Mouse (Mus musculus) MEL (cell line): Measurements from ENCODE around the gene Kbtbd12. TPM values are rescaled to one million over a fixed set of nuclear protein-coding genes. Genes with fewer than 3 reads are reported as not detected.

Source experiments
- DNase-seq: peaks from one replicate; pipeline ENCODE4 v3.0.0; 2011; ENCODE audit warnings: low read depth, low spot score
- H3K27ac ChIP-seq: 2 replicates; pipeline ENCODE4 v1.5.1; 2012; ENCODE audit warnings: low read depth, mild to moderate bottlenecking, control low read depth, low read length, moderate library complexity; ENCODE audit not compliant: control insufficient read depth
- H3K27me3 ChIP-seq, 2 experiments: fragments of 150-350 bp in 1 of 2; sonication (generic) in 1 of 2; 2 replicates each; pipeline ENCODE4 v1.6.1; 2012; ENCODE audit warnings: low read length in 2 of 2, mild to moderate bottlenecking in 2 of 2, improper control_type of control experiment in 1 of 2, moderate library complexity in 1 of 2; ENCODE audit not compliant: insufficient read depth in 2 of 2, control insufficient read depth in 1 of 2
- H3K36me3 ChIP-seq, 2 experiments: 2 replicates each; pipeline ENCODE4 v1.6.1; 2012 to 2014; ENCODE audit warnings: low read length in 2 of 2, improper control_type of control experiment in 1 of 2, inconsistent platforms in 1 of 2, mild to moderate bottlenecking in 1 of 2; ENCODE audit not compliant: insufficient read depth in 2 of 2, control insufficient read depth in 1 of 2
- H3K4me1 ChIP-seq, 2 experiments: fragments of 150-350 bp in 1 of 2; sonication (generic) in 1 of 2; 2 replicates each; pipeline ENCODE4 v1.6.1; 2012; ENCODE audit warnings: low read length in 2 of 2, improper control_type of control experiment in 1 of 2, mild to moderate bottlenecking in 1 of 2; ENCODE audit not compliant: insufficient read depth in 2 of 2, control insufficient read depth in 1 of 2
- H3K4me3 ChIP-seq, 2 experiments: fragments of 150-350 bp in 1 of 2; sonication (generic) in 1 of 2; 2 replicates each; pipeline ENCODE4 v1.5.1; 2012; ENCODE audit warnings: low read depth in 2 of 2, low read length in 2 of 2, mild to moderate bottlenecking in 2 of 2, moderate library complexity in 2 of 2, control low read depth in 1 of 2, improper control_type of control experiment in 1 of 2; ENCODE audit not compliant: control insufficient read depth in 1 of 2, insufficient read depth in 1 of 2
- H3K79me2 ChIP-seq: 2 replicates; pipeline ENCODE4 v1.6.1; 2012; ENCODE audit warnings: mild to moderate bottlenecking, low read length, moderate library complexity; ENCODE audit not compliant: control insufficient read depth, poor library complexity, insufficient read depth
- H3K9ac ChIP-seq: 2 replicates; pipeline ENCODE4 v1.6.1; 2012; ENCODE audit warnings: low read depth, mild to moderate bottlenecking, control low read depth, low read length, moderate library complexity; ENCODE audit not compliant: control insufficient read depth, poor library complexity, severe bottlenecking
- H3K9me3 ChIP-seq: fragments of 150-350 bp; sonication (generic); replicated peaks from 2 replicates; pipeline ENCODE4 v1.6.1; 2012; ENCODE audit warnings: mild to moderate bottlenecking, low read length, improper control_type of control experiment, moderate library complexity; ENCODE audit not compliant: insufficient read depth
- CHD2 ChIP-seq: IDR thresholded peaks from 2 replicates; pipeline ENCODE4 v1.6.1; 2011; ENCODE audit warnings: low read length, improper control_type of control experiment
- E2F4 ChIP-seq: IDR thresholded peaks from 2 replicates; pipeline ENCODE4 v1.6.1; 2011; ENCODE audit warnings: low read depth, low read length, improper control_type of control experiment, borderline replicate concordance
- ELF1 ChIP-seq: IDR thresholded peaks from 2 replicates; pipeline ENCODE4 v1.6.1; 2014; ENCODE audit warnings: low read depth, mild to moderate bottlenecking, inconsistent platforms, low read length, improper control_type of control experiment, moderate library complexity
- GATA1 ChIP-seq: IDR thresholded peaks from 2 replicates; pipeline ENCODE4 v1.6.1; 2011; ENCODE audit warnings: low read depth, low read length, improper control_type of control experiment
- HCFC1 ChIP-seq: IDR thresholded peaks from 2 replicates; pipeline ENCODE4 v1.6.1; 2012; ENCODE audit warnings: low read depth, mild to moderate bottlenecking, inconsistent platforms, low read length, improper control_type of control experiment, moderate library complexity
- JUND ChIP-seq: IDR thresholded peaks from 2 replicates; pipeline ENCODE4 v1.6.1; 2011; ENCODE audit warnings: low read depth, mild to moderate bottlenecking, improper control_type of control experiment, low read length
- KAT2A ChIP-seq: conservative IDR thresholded peaks from 2 replicates; pipeline ENCODE4 v1.6.1; 2012; ENCODE audit warnings: low read depth, low read length, improper control_type of control experiment, inconsistent platforms
- MAX ChIP-seq: IDR thresholded peaks from 2 replicates; pipeline ENCODE4 v1.6.1; 2011; ENCODE audit warnings: low read length, improper control_type of control experiment
- MAZ ChIP-seq: IDR thresholded peaks from 2 replicates; pipeline ENCODE4 v1.6.1; 2012; ENCODE audit warnings: low read depth, mild to moderate bottlenecking, inconsistent platforms, low read length, improper control_type of control experiment
- MEF2A ChIP-seq: IDR thresholded peaks from 2 replicates; pipeline ENCODE4 v1.6.1; 2014; ENCODE audit warnings: low read depth, mild to moderate bottlenecking, inconsistent platforms, low read length, improper control_type of control experiment; ENCODE audit not compliant: poor library complexity, insufficient replicate concordance, severe bottlenecking; ENCODE audit errors: extremely low read depth
- MXI1 ChIP-seq: IDR thresholded peaks from 2 replicates; pipeline ENCODE4 v1.6.1; 2011; ENCODE audit warnings: mild to moderate bottlenecking, low read depth, low read length, improper control_type of control experiment
- MYC ChIP-seq: IDR thresholded peaks from 2 replicates; pipeline ENCODE4 v1.6.1; 2011; ENCODE audit warnings: low read depth, mild to moderate bottlenecking, low read length, improper control_type of control experiment, moderate library complexity
- NELFE ChIP-seq: IDR thresholded peaks from 2 replicates; pipeline ENCODE4 v1.6.1; 2011; ENCODE audit warnings: low read depth, low read length, improper control_type of control experiment
- NRF1 ChIP-seq: IDR thresholded peaks from 2 replicates; pipeline ENCODE4 v1.6.1; 2014; ENCODE audit warnings: low read depth, mild to moderate bottlenecking, inconsistent platforms, low read length, improper control_type of control experiment, moderate library complexity; ENCODE audit not compliant: poor library complexity, insufficient read depth, severe bottlenecking
- POLR2A ChIP-seq, 2 experiments: IDR thresholded peaks; 2 replicates each; pipeline ENCODE4 v1.6.1; 2011 to 2012; ENCODE audit warnings: low read length in 2 of 2, mild to moderate bottlenecking in 2 of 2, control low read depth in 1 of 2, improper control_type of control experiment in 1 of 2, low read depth in 1 of 2, moderate library complexity in 1 of 2; ENCODE audit not compliant: control insufficient read depth in 1 of 2, insufficient read depth in 1 of 2, poor library complexity in 1 of 2
- POLR2AphosphoS2 ChIP-seq: IDR thresholded peaks from 2 replicates; pipeline ENCODE4 v1.6.1; 2011; ENCODE audit warnings: low read length, improper control_type of control experiment
- POLR2AphosphoS5 ChIP-seq: IDR thresholded peaks from 2 replicates; pipeline ENCODE4 v1.6.1; 2012; ENCODE audit warnings: low read depth, borderline replicate concordance, mild to moderate bottlenecking, inconsistent platforms, low read length, moderate library complexity, mixed read lengths
- RAD21 ChIP-seq: IDR thresholded peaks from 2 replicates; pipeline ENCODE4 v1.6.1; 2011; ENCODE audit warnings: mild to moderate bottlenecking, low read depth, low read length, improper control_type of control experiment
- RCOR1 ChIP-seq: IDR thresholded peaks from 2 replicates; pipeline ENCODE4 v1.6.1; 2012; ENCODE audit warnings: low read depth, mild to moderate bottlenecking, inconsistent platforms, low read length, improper control_type of control experiment
- TBP ChIP-seq: IDR thresholded peaks from 2 replicates; pipeline ENCODE4 v1.8.0; 2011; ENCODE audit warnings: low read depth, low read length, improper control_type of control experiment
- UBTF ChIP-seq: IDR thresholded peaks from 2 replicates; pipeline ENCODE4 v1.6.1; 2012; ENCODE audit warnings: low read depth, mild to moderate bottlenecking, inconsistent platforms, low read length, improper control_type of control experiment, moderate library complexity, borderline replicate concordance; ENCODE audit not compliant: insufficient read depth
- USF1 ChIP-seq: IDR thresholded peaks from 2 replicates; pipeline ENCODE4 v1.6.1; 2014; ENCODE audit warnings: low read depth, mild to moderate bottlenecking, inconsistent platforms, low read length, improper control_type of control experiment, moderate library complexity
- ZC3H11A ChIP-seq: IDR thresholded peaks from 2 replicates; pipeline ENCODE4 v1.6.1; 2012; ENCODE audit warnings: low read depth, mild to moderate bottlenecking, inconsistent platforms, low read length, improper control_type of control experiment
- ZMIZ1 ChIP-seq: IDR thresholded peaks from 2 replicates; pipeline ENCODE4 v1.6.1; 2012; ENCODE audit warnings: low read depth, mild to moderate bottlenecking, inconsistent platforms, low read length, improper control_type of control experiment, moderate library complexity
- polyA plus RNA-seq, 2 experiments: library from polyadenylated mRNA; stranded (reverse) in 1 of 2; unstranded in 1 of 2; fragments of >175 nt in 1 of 2; fragments of >200 nt in 1 of 2; gene quantifications; 2 replicates each; pipeline versions ENCODE4 v1.2.1 to v1.2.4; 2012; ENCODE audit warnings: low replicate concordance in 2 of 2, low read depth in 1 of 2; ENCODE audit not compliant: insufficient read length in 2 of 2, insufficient read depth in 1 of 2, missing spikeins in 1 of 2
- total RNA-seq: library from RNA; depleted of rRNA; stranded (reverse); fragments of 300-350 nt; gene quantifications from 2 replicates; pipeline ENCODE4 v1.2.3, GENCODE M21; 2012

Kbtbd12 gene
- total and polyA plus RNA-seq, 3 experiments, result 0.04 TPM; not detected in 2

DNA sequence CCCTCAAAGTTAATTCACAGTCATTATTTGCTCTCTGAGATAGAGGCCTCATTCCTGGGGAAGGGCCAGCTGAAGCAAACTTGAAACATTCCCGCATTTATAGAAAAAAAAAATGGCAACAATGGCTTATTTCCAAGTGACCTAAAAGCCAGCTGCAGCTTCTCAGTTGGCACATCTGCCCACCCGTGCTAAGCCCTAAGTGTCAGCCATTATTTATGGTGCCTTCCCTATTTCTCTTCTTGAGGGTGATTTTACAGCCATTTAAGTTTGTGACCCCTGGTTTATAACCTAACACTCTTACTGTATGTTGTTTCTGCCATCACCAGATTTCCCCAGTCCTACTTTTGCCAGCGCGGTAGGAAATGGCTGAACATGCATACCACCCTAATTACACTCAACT, 11.3 kb downstream of the Kbtbd12 start:
- no peak overlapping the region for H3K27ac ChIP-seq

DNA sequence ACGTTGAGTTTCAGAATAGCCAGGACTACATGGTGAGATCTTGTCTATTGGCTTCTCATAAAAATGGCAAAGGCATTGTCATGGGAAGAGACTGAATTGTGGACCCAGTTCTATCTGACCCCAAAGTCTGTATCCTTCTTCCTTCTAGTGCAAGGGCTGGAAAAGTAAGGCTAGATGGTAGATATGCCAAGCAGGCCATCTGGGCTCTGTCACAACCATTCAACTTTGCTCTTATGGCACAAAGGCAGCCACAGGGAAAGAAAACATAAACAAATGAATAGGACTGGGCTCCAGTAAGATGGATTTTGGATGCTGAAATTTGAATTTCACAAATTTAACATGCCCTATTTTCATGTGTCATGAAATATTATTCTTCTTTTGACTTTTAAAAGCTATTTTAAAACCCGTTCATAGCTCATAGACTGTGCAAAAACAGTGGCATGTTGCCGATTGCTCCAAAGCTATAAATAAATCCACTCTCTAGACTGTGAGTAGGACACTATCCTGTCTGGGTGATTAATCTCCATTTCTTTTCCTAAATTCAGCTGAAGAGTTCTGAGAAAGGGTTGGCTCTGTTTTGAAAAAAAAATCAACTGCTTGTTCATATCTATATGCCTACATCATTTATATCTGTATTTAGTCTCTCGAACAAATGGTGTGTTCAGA, 15.8 kb downstream of the Kbtbd12 start:
- no peaks in the 10 kb centered on the region for H3K4me1 ChIP-seq
- no peak overlapping the region for H3K27ac ChIP-seq
- peaks cover 6 to 21% of the 10 kb centered on the region in 2 experiments for H3K27me3 ChIP-seq
- no peaks in the 10 kb centered on the region for H3K9me3 ChIP-seq
- H3K79me2 ChIP-seq, result no peaks in the 10 kb centered on the region
- H3K9ac ChIP-seq, result no peak overlapping the region
- DNase-seq, result no peak
- TF ChIP-seq ELF1 (no peak), USF1 (no peak), GATA1 (no peak), NRF1 (no peak), RAD21 (no peak), MAZ (no peak), TBP (no peak)
- H3K36me3 ChIP-seq, result no peaks in the 10 kb centered on the region
- no peak overlapping the region for H3K4me3 ChIP-seq

More for the DNA sequence above, 11.3 kb downstream of the Kbtbd12 start:
- no peak for DNase-seq
- no peak for TF ChIP-seq POLR2AphosphoS5
- no peak for TF ChIP-seq CHD2
- TF ChIP-seq MEF2A, result no peak
- no peak for TF ChIP-seq KAT2A
- no peak for TF ChIP-seq POLR2AphosphoS2
- no peak for TF ChIP-seq ZMIZ1
- no peak for TF ChIP-seq UBTF
- TF ChIP-seq JUND, result no peak
- no peak for TF ChIP-seq ZC3H11A
- no peak for TF ChIP-seq MXI1
- no peak for TF ChIP-seq E2F4
- TF ChIP-seq RCOR1, result no peak
- no peak for TF ChIP-seq NELFE
- TF ChIP-seq HCFC1, result no peak
- TF ChIP-seq MAX, result no peak
- TF ChIP-seq MYC, result no peak
- no peak for TF ChIP-seq ELF1
- TF ChIP-seq POLR2A (IDR thresholded peaks at IDR 0.05; ENCODE audit: control insufficient read depth in 1 of 2, insufficient read depth in 1 of 2, low read depth in 1 of 2, low read length in 2 of 2, poor library complexity in 1 of 2), result no peak
- Histone ChIP-seq H3K36me3 (no peaks in the 10 kb centered on the region), H3K27me3 (peaks cover 11 to 22% of the 10 kb centered on the region in 2 experiments), H3K4me1 (no peaks in the 10 kb centered on the region), H3K9me3 (no peaks in the 10 kb centered on the region), H3K79me2 (no peaks in the 10 kb centered on the region), H3K4me3 (no peak overlapping the region), H3K9ac (no peak overlapping the region)
